Mouse (Mus musculus): ENCODE results near the gene Arhgap6.

- TF ChIP-seq CTCF (IDR thresholded peaks at IDR 0.05; ENCODE audit: extremely low read depth, insufficient read depth, insufficient read length, insufficient replicate concordance) (no peak), POLR2A (IDR thresholded peaks at IDR 0.05; ENCODE audit: low read depth, low read length) (no peak)
These were observed 299.7 kb downstream of the Arhgap6 start for GRCm38 (mm10) chrX:169094601-169095000.
